Mouse (Mus musculus): ENCODE measurements around the gene Snd1. TPM values are rescaled to one million over a fixed set of nuclear protein-coding genes. Genes with fewer than 3 reads are reported as not detected.
A peak's percentile ranks its signal among the peaks of the same experiment; 100 is the strongest.

Gene Snd1
- polyA plus RNA-seq, 1 experiment from 2014 or later = 39.4 TPM

DNA sequence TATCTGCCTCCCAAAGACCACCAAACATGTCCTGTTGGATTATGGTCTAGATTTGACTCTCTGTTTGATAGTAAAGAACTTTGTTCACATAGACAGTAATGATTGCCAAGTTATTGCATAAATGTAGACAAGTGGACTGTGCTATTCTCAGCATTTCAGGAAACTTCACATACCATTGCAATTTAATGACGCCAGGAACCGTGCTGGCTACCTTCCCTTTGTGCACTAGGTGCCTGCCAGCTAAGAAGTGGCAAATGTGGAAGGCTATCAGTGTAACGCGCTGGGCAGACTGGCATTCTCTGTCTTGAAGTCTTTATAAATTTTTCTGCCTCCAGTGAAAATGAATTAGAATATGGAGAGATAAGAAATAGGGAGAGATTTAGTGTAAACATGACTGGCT, 205.6 kb downstream of the Snd1 start:
- Histone ChIP-seq H3K27ac (ENCODE audit: low read depth, low read length) (0 out of 2 replicates have a peak overlapping the region, but pooled peaks have one; percentile 35), H3K4me2 (replicated peaks; ENCODE audit: low read depth) (no peak overlapping the region), H3K9me3 (ENCODE audit: control insufficient read depth) (no peaks in the 10 kb centered on the region), H3K4me1 (replicated peaks; ENCODE audit: control insufficient read depth, insufficient read depth, low read length) (peaks cover 7% of the 10 kb centered on the region; the same call in 1 of the 2 replicates), H3K36me3 (ENCODE audit: control insufficient read depth, insufficient read depth) (no peaks in the 10 kb centered on the region), H3K4me3 (ENCODE audit: low read depth, low read length) (no peak overlapping the region), H3K9ac (ENCODE audit: low read depth, low read length) (no peak overlapping the region), H3K27me3 (replicated peaks; ENCODE audit: control insufficient read depth, insufficient read depth, low read length) (no peaks in the 10 kb centered on the region)
- WGBS = 62% methylated on average over 4 of the region's 4 CpGs
- no peak for ATAC-seq
- TF ChIP-seq CTCF (IDR thresholded peaks at IDR 0.05; ENCODE audit: low read depth) = no peak

DNA sequence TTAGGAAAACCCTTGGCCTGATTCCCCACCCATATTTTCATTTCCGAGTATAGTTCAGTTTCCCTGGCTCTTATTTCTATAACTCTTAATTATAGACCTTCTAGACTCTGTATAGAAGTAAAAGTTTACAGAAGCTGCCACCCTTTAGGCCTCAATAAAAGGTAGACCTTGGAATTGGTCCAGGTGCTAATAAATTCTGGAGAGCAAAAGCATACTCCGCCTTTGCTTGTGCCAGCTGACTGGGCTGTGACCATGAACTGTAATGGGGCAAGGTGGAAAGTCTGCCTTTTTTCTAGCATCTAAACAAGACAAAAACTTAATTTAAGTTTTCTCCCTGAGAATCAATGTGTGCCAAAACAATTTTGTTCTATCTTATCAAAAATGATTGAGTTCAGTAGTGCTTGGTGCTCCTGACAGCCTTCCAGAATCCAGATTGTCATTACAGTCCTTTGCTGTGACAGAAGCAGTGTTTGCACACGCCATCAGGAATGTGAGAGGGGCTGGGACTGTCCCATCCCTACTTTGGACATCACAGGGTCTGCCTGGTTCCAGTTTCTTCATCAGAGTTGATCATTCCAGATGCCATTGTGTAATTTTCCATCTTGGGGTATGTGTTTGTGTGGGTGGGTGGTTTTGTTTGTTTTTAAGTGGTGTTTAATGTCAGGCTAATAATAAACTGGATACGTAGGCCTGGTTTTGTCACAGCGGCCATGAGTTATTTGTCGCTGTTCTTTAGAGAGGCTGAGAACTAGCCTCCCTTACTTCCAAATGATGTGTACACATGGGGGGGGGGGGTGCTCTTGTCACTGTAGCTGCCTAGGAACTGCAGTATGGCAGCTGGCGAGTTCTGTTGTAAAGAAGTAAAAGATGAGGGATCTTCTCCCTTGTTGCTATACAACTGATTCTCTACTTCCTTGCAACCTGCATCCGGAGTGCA, 206.8 kb downstream of the Snd1 start:
- Histone ChIP-seq H3K4me3 (ENCODE audit: low read depth, low read length) (no peak overlapping the region), H3K27me3 (replicated peaks; ENCODE audit: control insufficient read depth, insufficient read depth, low read length) (no peaks in the 10 kb centered on the region), H3K36me3 (ENCODE audit: control insufficient read depth, insufficient read depth) (no peaks in the 10 kb centered on the region), H3K27ac (ENCODE audit: low read depth, low read length) (no peak overlapping the region), H3K9me3 (ENCODE audit: control insufficient read depth) (no peaks in the 10 kb centered on the region), H3K4me1 (replicated peaks; ENCODE audit: control insufficient read depth, insufficient read depth, low read length) (peaks cover 7% of the 10 kb centered on the region; the same call in 1 of the 2 replicates), H3K9ac (ENCODE audit: low read depth, low read length) (no peak overlapping the region), H3K4me2 (replicated peaks; ENCODE audit: low read depth) (no peak overlapping the region)
- peak; percentile 41; the same call in 1 of the 2 replicates for ATAC-seq
- 64% methylated on average over 8 of the region's 8 CpGs for WGBS
- no peak for TF ChIP-seq CTCF (IDR thresholded peaks at IDR 0.05; ENCODE audit: low read depth)

DNA sequence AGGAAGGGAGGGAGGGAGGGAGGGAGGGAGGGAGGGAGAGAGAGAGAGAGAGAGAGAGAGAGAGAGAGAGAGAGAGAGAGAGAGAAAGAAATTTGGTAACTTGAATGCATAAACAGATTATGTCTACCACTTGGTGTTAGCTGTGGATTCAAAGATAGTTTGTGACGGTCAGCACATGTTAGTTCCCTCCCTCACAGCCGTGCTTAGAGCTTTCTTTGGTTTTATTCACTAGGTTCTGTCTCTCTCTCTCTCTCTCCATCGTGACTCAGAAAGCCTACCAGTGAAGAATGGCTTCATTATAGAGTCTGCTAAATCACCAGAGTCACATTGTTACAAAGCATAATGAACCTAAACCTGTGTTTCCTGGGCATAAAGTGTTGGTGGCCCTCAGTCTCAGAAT, 210.1 kb downstream of the Snd1 start:
- Histone ChIP-seq H3K27me3 (replicated peaks; ENCODE audit: control insufficient read depth, insufficient read depth, low read length) (no peaks in the 10 kb centered on the region), H3K4me2 (replicated peaks; ENCODE audit: low read depth) (no peak overlapping the region), H3K9ac (ENCODE audit: low read depth, low read length) (no peak overlapping the region), H3K36me3 (ENCODE audit: control insufficient read depth, insufficient read depth) (no peaks in the 10 kb centered on the region), H3K9me3 (ENCODE audit: control insufficient read depth) (no peaks in the 10 kb centered on the region), H3K4me3 (ENCODE audit: low read depth, low read length) (no peak overlapping the region), H3K27ac (ENCODE audit: low read depth, low read length) (no peak overlapping the region), H3K4me1 (replicated peaks; ENCODE audit: control insufficient read depth, insufficient read depth, low read length) (peaks cover 7% of the 10 kb centered on the region; the same call in 1 of the 2 replicates)
- no peak for ATAC-seq
- TF ChIP-seq CTCF (IDR thresholded peaks at IDR 0.05; ENCODE audit: low read depth) = no peak
- WGBS = 74% methylated on average over 3 of the region's 3 CpGs

DNA sequence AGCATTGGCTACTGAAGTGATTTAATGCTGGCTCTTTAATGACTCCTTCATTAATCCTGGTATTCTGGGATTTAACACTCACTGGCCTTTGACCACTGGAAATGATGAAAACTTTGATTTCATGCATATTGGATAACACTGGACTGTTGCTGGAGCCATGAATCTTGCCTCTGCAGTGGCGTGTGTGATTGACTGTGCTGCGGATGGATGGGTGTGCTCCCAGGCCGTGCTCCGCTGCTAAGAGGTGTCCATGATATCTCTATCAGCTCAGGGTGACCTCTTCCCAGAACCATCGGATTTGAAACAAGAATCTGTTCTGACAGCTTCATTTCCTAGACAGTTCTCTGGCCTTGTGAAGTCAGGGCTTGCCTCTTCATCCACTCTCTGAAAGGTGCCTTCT, 210.8 kb downstream of the Snd1 start:
- Histone ChIP-seq H3K36me3 (ENCODE audit: control insufficient read depth, insufficient read depth) (no peaks in the 10 kb centered on the region), H3K4me3 (ENCODE audit: low read depth, low read length) (no peak overlapping the region), H3K9me3 (ENCODE audit: control insufficient read depth) (no peaks in the 10 kb centered on the region), H3K27me3 (replicated peaks; ENCODE audit: control insufficient read depth, insufficient read depth, low read length) (no peaks in the 10 kb centered on the region), H3K27ac (ENCODE audit: low read depth, low read length) (no peak overlapping the region), H3K4me2 (replicated peaks; ENCODE audit: low read depth) (no peak overlapping the region), H3K4me1 (replicated peaks; ENCODE audit: control insufficient read depth, insufficient read depth, low read length) (no peaks in the 10 kb centered on the region), H3K9ac (ENCODE audit: low read depth, low read length) (no peak overlapping the region)
- WGBS = 94% methylated on average over 5 of the region's 5 CpGs
- TF ChIP-seq CTCF (IDR thresholded peaks at IDR 0.05; ENCODE audit: low read depth) = no peak
- no peak for ATAC-seq

DNA sequence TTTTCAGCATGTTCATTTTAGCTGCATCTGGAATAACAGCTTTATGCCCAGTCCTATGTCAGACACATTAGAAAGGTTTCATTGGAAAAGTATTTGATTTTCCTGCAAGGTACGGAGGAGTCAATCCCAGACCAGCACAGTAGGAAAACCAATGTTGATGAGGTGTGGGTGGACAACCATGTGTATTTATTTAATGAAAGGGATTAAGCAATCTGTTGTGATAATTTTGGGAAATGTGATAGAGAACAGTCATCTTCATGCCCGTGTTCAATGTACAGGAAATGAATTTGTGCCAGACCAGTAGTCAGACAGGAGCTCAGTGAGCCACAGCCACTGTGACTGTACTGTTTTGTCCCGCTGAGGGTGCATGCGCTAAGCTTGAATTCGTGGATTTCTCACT, 212.8 kb downstream of the Snd1 start:
- Histone ChIP-seq H3K27ac (ENCODE audit: low read depth, low read length) (no peak overlapping the region), H3K4me1 (replicated peaks; ENCODE audit: control insufficient read depth, insufficient read depth, low read length) (no peaks in the 10 kb centered on the region), H3K4me3 (ENCODE audit: low read depth, low read length) (no peak overlapping the region), H3K36me3 (ENCODE audit: control insufficient read depth, insufficient read depth) (no peaks in the 10 kb centered on the region), H3K4me2 (replicated peaks; ENCODE audit: low read depth) (no peak overlapping the region), H3K27me3 (replicated peaks; ENCODE audit: control insufficient read depth, insufficient read depth, low read length) (no peaks in the 10 kb centered on the region), H3K9me3 (ENCODE audit: control insufficient read depth) (no peaks in the 10 kb centered on the region), H3K9ac (ENCODE audit: low read depth, low read length) (no peak overlapping the region)
- no peak for ATAC-seq
- no peak for TF ChIP-seq CTCF (IDR thresholded peaks at IDR 0.05; ENCODE audit: low read depth)
- 90% methylated on average over 5 of the region's 5 CpGs for WGBS

DNA sequence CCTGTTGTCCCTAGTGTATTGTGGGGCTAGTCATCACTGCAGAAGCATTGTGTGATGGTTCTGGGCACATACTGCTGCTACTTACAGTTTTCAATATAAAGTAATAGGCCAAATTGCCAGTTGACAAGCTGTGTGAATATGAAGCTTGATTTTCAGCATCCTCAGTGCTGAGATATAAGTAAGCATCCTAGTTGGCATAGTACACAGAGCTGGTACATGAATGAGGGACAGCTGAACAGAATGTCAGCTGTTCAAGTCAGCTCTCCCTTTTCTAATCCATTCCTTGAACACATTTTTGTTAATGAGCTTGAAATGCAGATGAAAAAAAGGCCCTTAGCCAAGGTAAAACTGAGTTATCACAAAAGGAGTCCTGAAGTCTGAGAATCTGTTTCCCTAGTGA, 217.7 kb downstream of the Snd1 start:
- no peaks in the 10 kb centered on the region for H3K27me3 ChIP-seq (replicated peaks; ENCODE audit: control insufficient read depth, insufficient read depth, low read length)

More for the DNA sequence above, 217.7 kb downstream of the Snd1 start:
- Histone ChIP-seq H3K9me3 (ENCODE audit: control insufficient read depth) (no peaks in the 10 kb centered on the region), H3K27ac (ENCODE audit: low read depth, low read length) (no peak overlapping the region), H3K4me1 (replicated peaks; ENCODE audit: control insufficient read depth, insufficient read depth, low read length) (no peaks in the 10 kb centered on the region), H3K4me3 (ENCODE audit: low read depth, low read length) (no peak overlapping the region), H3K9ac (ENCODE audit: low read depth, low read length) (no peak overlapping the region), H3K4me2 (replicated peaks; ENCODE audit: low read depth) (no peak overlapping the region), H3K36me3 (ENCODE audit: control insufficient read depth, insufficient read depth) (no peaks in the 10 kb centered on the region)
- no peak for ATAC-seq
- TF ChIP-seq CTCF (IDR thresholded peaks at IDR 0.05; ENCODE audit: low read depth) = no peak
